Mouse (Mus musculus) Patski (cell line): ENCODE results near the gene Kirrel. TPM values are rescaled to one million over a fixed set of nuclear protein-coding genes. Genes with fewer than 3 reads are reported as not detected.
"Not testable (repeated sequence)": the region's sequence is repeated elsewhere in the genome, so short reads cannot be mapped to it uniquely, and the experiment has no call there.

Experiments
- ATAC-seq: fragments of 100-300 bp; one replicate; pipeline ENCODE4 v1.8.0; 2021
- CTCF ChIA-PET: fragments of 350-600 bp; sonication (Branson Sonifier 250); formaldehyde crosslinking; loops from one replicate; lab custom pipeline; 2022; ENCODE audit warnings: inconsistent platforms; lab: Charles Lee
- POLR2A ChIA-PET: fragments of 350-600 bp; sonication (Branson Sonifier 250); formaldehyde crosslinking; loops from one replicate; lab custom pipeline; 2022; ENCODE audit warnings: antibody characterized with exemption, inconsistent platforms; lab: Charles Lee
- DNase-seq: peaks from one replicate; pipeline ENCODE4 v3.0.0-alpha.2; 2011; ENCODE audit warnings: low read depth, low spot score
- H3K27me3 ChIP-seq: fragments of 371-371 bp; one replicate; pipeline ENCODE4 v1.5.1; 2021
- CTCF ChIP-seq: fragments of 100-300 bp; IDR thresholded peaks from one replicate; pipeline ENCODE4 v1.5.1; 2021
- in situ Hi-C: fragments of 300-500 bp; cut with MboI; formaldehyde crosslinking; loops from 3 replicates; pipeline ENCODE4 v1.11.1; 2018; ENCODE audit warnings: low pct_unique_long_range_greater_than_20kb, mixed read lengths
- polyA plus RNA-seq: library from polyadenylated mRNA; unstranded; gene quantifications from one replicate; pipeline ENCODE4 v1.2.3, GENCODE M21; 2021

Gene Kirrel
- polyA plus RNA-seq, 1 experiment from 2014 or later, result 156 TPM

- in situ Hi-C loops, result no loop called here
- H3K27me3 ChIP-seq, result no peaks in the 10 kb centered on the region
- DNase-seq (no peak), ATAC-seq (no peak)
- POLR2A ChIA-PET, result no interaction called here
- CTCF ChIA-PET, result interaction anchor here (1.4 kb wide), 1 partner anchor 10 kb away, joined by 5 read pairs; no protein-coding TSS in a partner anchor
- TF ChIP-seq CTCF, result no peak
These were observed 56.3 kb downstream of the Kirrel start for GRCm38 (mm10) chr3:87118214-87118613.

GRCm38 (mm10) chr3:87117632-87118031, 56.9 kb downstream of the Kirrel start:
- POLR2A ChIA-PET, result no interaction called here
- H3K27me3 ChIP-seq, result no peaks in the 10 kb centered on the region
- no peak for TF ChIP-seq CTCF
- DNase-seq, result no peak
- in situ Hi-C loops, result no loop called here
- CTCF ChIA-PET, result interaction anchor here (1.4 to 1.5 kb wide), 2 partner anchors 9 to 32 kb away, joined by 3 to 5 read pairs; no protein-coding TSS in a partner anchor
- no peak for ATAC-seq

- no peak for ATAC-seq
- TF ChIP-seq CTCF, result no peak
- POLR2A ChIA-PET, result interaction anchor here (0.9 to 1.2 kb wide), 5 partner anchors 12 to 55 kb away, joined by 3 to 4 read pairs (median 4); no protein-coding TSS in a partner anchor
- CTCF ChIA-PET, result interaction anchor here (0.9 to 1.9 kb wide), 7 partner anchors 8 to 60 kb away, joined by 3 to 6 read pairs (median 3); no protein-coding TSS in a partner anchor
- DNase-seq, result no peak
- H3K27me3 ChIP-seq, result no peaks in the 10 kb centered on the region
- in situ Hi-C loops, result no loop called here
These were observed 58.6 kb downstream of the Kirrel start for GRCm38 (mm10) chr3:87115726-87116540.

GRCm38 (mm10) chr3:87115271-87115670, 59.3 kb downstream of the Kirrel start:
- in situ Hi-C loops, result no loop called here
- ATAC-seq (no peak), DNase-seq (no peak)
- ChIA-PET POLR2A (interaction anchor here (0.9 to 1.2 kb wide), 3 partner anchors 11 to 56 kb away, joined by 3 to 4 read pairs (median 4); no protein-coding TSS in a partner anchor), CTCF (interaction anchor here (0.9 to 1.9 kb wide), 5 partner anchors 10 to 60 kb away, joined by 3 to 6 read pairs (median 4); no protein-coding TSS in a partner anchor)
- H3K27me3 ChIP-seq, result no peaks in the 10 kb centered on the region
- no peak for TF ChIP-seq CTCF

- TF ChIP-seq CTCF, result no peak
- no peak for DNase-seq
- POLR2A ChIA-PET, result interaction anchor here (0.9 kb wide), 2 partner anchors 10 to 56 kb away, joined by 3 to 4 read pairs; no protein-coding TSS in a partner anchor
- CTCF ChIA-PET, result interaction anchor here (1.5 to 1.9 kb wide), 2 partner anchors 10 to 20 kb away, joined by 3 to 6 read pairs; no protein-coding TSS in a partner anchor
- H3K27me3 ChIP-seq, result no peaks in the 10 kb centered on the region
- ATAC-seq, result no peak
- in situ Hi-C loops, result no loop called here
These were observed 59.7 kb downstream of the Kirrel start for GRCm38 (mm10) chr3:87114801-87115200.

GRCm38 (mm10) chr3:87113881-87114280, 60.7 kb downstream of the Kirrel start:
- DNase-seq, CTCF ChIA-PET, in situ Hi-C loops, H3K27me3 ChIP-seq, ATAC-seq: not testable (repeated sequence)
- POLR2A ChIA-PET, result interaction anchor here (1.7 kb wide), 1 partner anchor 58 kb away, joined by 6 read pairs; no protein-coding TSS in a partner anchor

- peak; percentile 83 for DNase-seq
- ATAC-seq, result peak; percentile 76
- ChIA-PET POLR2A (interaction anchor here (1.1 to 2.6 kb wide), 4 partner anchors 9 to 60 kb away, joined by 4 to 7 read pairs (median 5); no protein-coding TSS in a partner anchor), CTCF (interaction anchor here (1.0 to 1.5 kb wide), 3 partner anchors 9 to 29 kb away, joined by 3 to 4 read pairs (median 3); no protein-coding TSS in a partner anchor)
- in situ Hi-C loops, result no loop called here
- no peak for TF ChIP-seq CTCF
- no peaks in the 10 kb centered on the region for H3K27me3 ChIP-seq
These were observed 62.3 kb downstream of the Kirrel start for GRCm38 (mm10) chr3:87112264-87112663.

- CTCF ChIA-PET, result interaction anchor here (1.4 kb wide), 1 partner anchor 70 kb away, joined by 3 read pairs; no protein-coding TSS in a partner anchor
- in situ Hi-C loops, result no loop called here
- DNase-seq (no peak), ATAC-seq (no peak)
- POLR2A ChIA-PET, result interaction anchor here (0.9 to 1.0 kb wide), 2 partner anchors 10 to 24 kb away, joined by 3 read pairs; no protein-coding TSS in a partner anchor
- no peak for TF ChIP-seq CTCF
- H3K27me3 ChIP-seq, result no peaks in the 10 kb centered on the region
These were observed 69.7 kb downstream of the Kirrel start for GRCm38 (mm10) chr3:87104856-87105255.

GRCm38 (mm10) chr3:87102346-87102745, 72.2 kb downstream of the Kirrel start:
- DNase-seq (no peak), ATAC-seq (peak; percentile 58)
- no peak for TF ChIP-seq CTCF
- POLR2A ChIA-PET, result interaction anchor here (0.7 to 1.4 kb wide), 2 partner anchors 10 to 70 kb away, joined by 3 to 4 read pairs; no protein-coding TSS in a partner anchor
- CTCF ChIA-PET, result interaction anchor here (1.4 to 1.6 kb wide), 2 partner anchors 12 to 54 kb away, joined by 5 to 6 read pairs; no protein-coding TSS in a partner anchor
- in situ Hi-C loops, result no loop called here
- no peaks in the 10 kb centered on the region for H3K27me3 ChIP-seq

GRCm38 (mm10) chr3:87100911-87101310, 73.6 kb downstream of the Kirrel start:
- no peaks in the 10 kb centered on the region for H3K27me3 ChIP-seq
- DNase-seq (no peak), ATAC-seq (no peak)
- ChIA-PET CTCF (interaction anchor here (1.6 kb wide), 1 partner anchor 11 kb away, joined by 6 read pairs; no protein-coding TSS in a partner anchor), POLR2A (no interaction called here)
- in situ Hi-C loops, result no loop called here
- no peak for TF ChIP-seq CTCF
